Mouse (Mus musculus) G1E (cell line): ENCODE measurements around the gene Ppp1r3d.

Experiments used
- CTCF ChIP-seq: IDR thresholded peaks from 2 replicates; pipeline ENCODE4 v1.5.1; 2012; ENCODE audit warnings: low read depth, low read length, inconsistent platforms, mixed read lengths
- GATA1 ChIP-seq: IDR thresholded peaks from 2 replicates; pipeline ENCODE4 v1.6.1; 2012; ENCODE audit warnings: borderline replicate concordance, low read length, inconsistent platforms, mixed read lengths
- POLR2AphosphoS5 ChIP-seq: IDR thresholded peaks from 2 replicates; pipeline ENCODE4 v1.6.1; 2012; ENCODE audit warnings: low read depth, low read length, inconsistent platforms; ENCODE audit not compliant: insufficient replicate concordance
- TAL1 ChIP-seq: conservative IDR thresholded peaks from 2 replicates; pipeline ENCODE4 v1.6.1; 2012; ENCODE audit warnings: low read depth, low read length, inconsistent platforms, mixed read lengths

DNA sequence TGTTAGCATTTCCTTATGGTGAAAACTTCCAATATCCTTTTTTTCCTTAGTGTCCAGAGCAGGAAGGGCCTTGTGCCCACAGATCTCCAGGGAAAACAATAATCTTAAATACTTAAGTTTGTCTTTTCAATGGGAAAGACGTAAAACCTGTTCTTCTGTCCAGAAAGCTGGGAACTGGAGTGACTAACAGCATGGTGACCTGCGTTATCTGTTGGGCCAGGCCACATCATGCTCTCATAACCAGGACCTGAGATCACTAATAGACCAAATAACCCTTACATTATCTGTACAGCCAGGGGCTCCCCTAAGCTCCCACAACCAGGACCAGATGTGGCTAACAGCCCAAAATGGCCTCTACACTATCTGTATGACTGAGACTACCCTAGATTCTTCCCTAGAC lies 19.6 kb upstream of the Ppp1r3d start:
- TF ChIP-seq CTCF = no peak
- TF ChIP-seq GATA1 = no peak
- no peak for TF ChIP-seq POLR2AphosphoS5
- TF ChIP-seq TAL1 = no peak
